Mouse (Mus musculus): Measurements from ENCODE around the gene Ism1. TPM values are rescaled to one million over a fixed set of nuclear protein-coding genes. Genes with fewer than 3 reads are reported as not detected.

The Ism1 gene
- 0.98 and 1.3 TPM in 2 replicates for polyA plus RNA-seq (2014; fragmentation: Nextera tagmentation; extraction: Ambion mirVana)

- Histone ChIP-seq H3K4me1 (replicated peaks; ENCODE audit: control insufficient read depth, insufficient read depth, low read length) (peaks cover 14% of the 10 kb centered on the region; the same call in 1 of the 2 replicates), H3K9ac (peak within 1 kb of the TSS; percentile 88), H3K4me2 (replicated peaks) (peak within 1 kb of the TSS; percentile 100), H3K36me3 (replicated peaks; ENCODE audit: control insufficient read depth, insufficient read depth) (no peaks in the 10 kb centered on the region), H3K27me3 (ENCODE audit: control insufficient read depth, insufficient read depth, low read length) (peaks cover 20% of the 10 kb centered on the region; the same call in 1 of the 2 replicates), H3K9me3 (ENCODE audit: control insufficient read depth, low read length) (no peaks in the 10 kb centered on the region), H3K27ac (peak within 1 kb of the TSS; percentile 82), H3K4me3 (replicated peaks; ENCODE audit: low read length) (peak within 1 kb of the TSS; percentile 99)
- peak; percentile 57 for ATAC-seq (ENCODE audit: low FRiP score)
- no peak for DNase-seq (ENCODE audit: low spot score)
- WGBS, result 0% methylated on average over 26 of the region's 39 CpGs
Observed at GRCm38 (mm10) chr2:139677809-139678274, at the start of gene Ism1. TSS of gene Ism1 (plus strand) at chr2:139678178.

DNA sequence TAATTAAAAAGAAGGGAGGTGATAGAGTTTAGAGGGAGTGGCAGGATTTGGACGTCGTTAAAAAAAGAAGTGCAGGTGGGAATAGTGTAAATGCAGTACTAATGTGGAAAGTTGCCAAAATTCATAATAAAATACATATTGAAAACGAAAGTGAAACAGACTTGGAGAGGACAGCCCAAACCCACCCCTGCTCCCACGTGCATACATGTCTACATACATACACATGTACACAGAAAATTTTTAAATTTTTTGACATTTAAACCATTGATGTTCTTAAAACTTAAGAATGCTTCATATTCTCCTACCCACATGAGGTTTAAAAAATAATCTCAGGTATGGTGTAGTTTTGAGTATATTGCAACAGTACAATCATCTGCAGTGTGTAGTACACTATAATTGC, 49.2 kb upstream of the Ism1 start:
- Histone ChIP-seq H3K27me3 (ENCODE audit: control insufficient read depth, insufficient read depth, low read length) (no peaks in the 10 kb centered on the region), H3K4me1 (replicated peaks; ENCODE audit: control insufficient read depth, insufficient read depth, low read length) (no peaks in the 10 kb centered on the region), H3K36me3 (replicated peaks; ENCODE audit: control insufficient read depth, insufficient read depth) (no peaks in the 10 kb centered on the region), H3K9me3 (ENCODE audit: control insufficient read depth, low read length) (no peaks in the 10 kb centered on the region), H3K4me3 (replicated peaks; ENCODE audit: low read length) (no peak overlapping the region), H3K4me2 (replicated peaks) (no peak overlapping the region), H3K27ac (no peak overlapping the region), H3K9ac (no peak overlapping the region)
- ATAC-seq (ENCODE audit: low FRiP score) (no peak), DNase-seq (ENCODE audit: low spot score) (no peak)
- WGBS, result 92% methylated on average over 4 of the region's 4 CpGs

- Histone ChIP-seq H3K4me2 (replicated peaks) (no peak overlapping the region), H3K9ac (no peak overlapping the region), H3K4me3 (replicated peaks; ENCODE audit: low read length) (no peak overlapping the region), H3K36me3 (replicated peaks; ENCODE audit: control insufficient read depth, insufficient read depth) (no peaks in the 10 kb centered on the region), H3K4me1 (replicated peaks; ENCODE audit: control insufficient read depth, insufficient read depth, low read length) (no peaks in the 10 kb centered on the region), H3K27me3 (ENCODE audit: control insufficient read depth, insufficient read depth, low read length) (no peaks in the 10 kb centered on the region), H3K9me3 (ENCODE audit: control insufficient read depth, low read length) (no peaks in the 10 kb centered on the region), H3K27ac (no peak overlapping the region)
- 76% methylated on average over 3 of the region's 3 CpGs for WGBS
- ATAC-seq (ENCODE audit: low FRiP score) (no peak), DNase-seq (ENCODE audit: low spot score) (no peak)
Observed at GRCm38 (mm10) chr2:139629653-139630052, 48.3 kb upstream of the Ism1 start.

- Histone ChIP-seq H3K4me1 (replicated peaks; ENCODE audit: control insufficient read depth, insufficient read depth, low read length) (no peaks in the 10 kb centered on the region), H3K27ac (no peak overlapping the region), H3K9ac (no peak overlapping the region), H3K27me3 (ENCODE audit: control insufficient read depth, insufficient read depth, low read length) (no peaks in the 10 kb centered on the region), H3K36me3 (replicated peaks; ENCODE audit: control insufficient read depth, insufficient read depth) (no peaks in the 10 kb centered on the region), H3K9me3 (ENCODE audit: control insufficient read depth, low read length) (no peaks in the 10 kb centered on the region), H3K4me2 (replicated peaks) (no peak overlapping the region), H3K4me3 (replicated peaks; ENCODE audit: low read length) (no peak overlapping the region)
- ATAC-seq (ENCODE audit: low FRiP score) (no peak), DNase-seq (ENCODE audit: low spot score) (no peak)
- 88% methylated on average over 4 of the region's 4 CpGs for WGBS
Observed at GRCm38 (mm10) chr2:139634506-139634905, 43.5 kb upstream of the Ism1 start.

DNA sequence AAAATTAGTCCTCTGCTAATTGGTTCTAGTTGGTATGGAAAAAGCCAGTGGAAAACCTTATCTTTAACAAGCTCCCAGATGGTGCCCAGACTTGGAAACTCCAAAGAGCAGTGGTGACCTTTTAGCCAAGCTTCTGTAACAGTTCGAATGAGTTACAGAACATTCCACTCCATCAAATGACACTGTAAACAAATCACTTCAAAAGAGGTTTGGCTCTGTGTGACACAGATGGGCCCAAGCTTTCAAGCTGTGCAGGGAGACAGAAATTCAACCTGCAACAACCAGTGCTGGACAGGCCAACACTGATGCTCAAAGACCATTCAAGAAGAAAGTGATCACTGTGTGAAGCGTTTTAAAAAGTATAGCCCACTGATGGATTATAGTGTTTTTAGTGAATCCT, 40.1 kb upstream of the Ism1 start:
- DNase-seq (ENCODE audit: low spot score), result no peak
- ATAC-seq (ENCODE audit: low FRiP score), result no peak

DNA sequence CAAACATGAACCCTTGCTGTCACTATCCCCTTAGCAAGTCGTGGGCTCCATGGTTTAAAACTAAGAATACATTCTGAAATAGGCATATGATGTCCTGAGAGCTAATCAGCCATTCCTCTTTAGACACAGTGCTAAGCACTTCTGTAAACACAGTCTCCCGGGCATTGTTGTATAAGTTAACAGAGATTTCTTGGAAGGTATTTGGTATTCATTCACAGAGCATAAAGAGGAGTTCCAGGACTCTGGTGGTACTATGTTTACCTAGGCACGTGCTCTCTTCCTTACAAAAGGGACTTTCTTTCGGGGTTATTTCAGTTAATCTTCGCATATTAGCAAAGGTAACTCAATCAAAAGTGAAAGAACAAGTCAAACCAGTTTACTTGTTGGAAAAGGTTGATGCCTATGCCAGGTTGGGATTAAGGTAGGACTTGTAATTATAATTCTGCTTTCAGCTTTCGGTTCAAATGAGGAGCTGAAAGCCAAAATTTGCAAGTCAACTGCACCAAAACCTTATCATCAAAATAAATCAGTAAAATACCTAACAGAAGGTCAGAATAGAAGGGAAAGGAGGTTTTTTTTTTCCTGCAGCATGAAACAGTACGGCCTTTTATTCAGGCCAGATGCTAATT, 36.1 kb upstream of the Ism1 start:
- H3K36me3 ChIP-seq (replicated peaks; ENCODE audit: control insufficient read depth, insufficient read depth), result no peaks in the 10 kb centered on the region
- H3K9ac ChIP-seq, result no peak overlapping the region
- ATAC-seq (ENCODE audit: low FRiP score), result no peak
- H3K9me3 ChIP-seq (ENCODE audit: control insufficient read depth, low read length), result no peaks in the 10 kb centered on the region
- H3K27ac ChIP-seq, result no peak overlapping the region
- WGBS, result 52% methylated on average over 7 of the region's 7 CpGs
- H3K4me2 ChIP-seq (replicated peaks), result no peak overlapping the region
- no peaks in the 10 kb centered on the region for H3K4me1 ChIP-seq (replicated peaks; ENCODE audit: control insufficient read depth, insufficient read depth, low read length)
- H3K27me3 ChIP-seq (ENCODE audit: control insufficient read depth, insufficient read depth, low read length), result no peaks in the 10 kb centered on the region
- no peak overlapping the region for H3K4me3 ChIP-seq (replicated peaks; ENCODE audit: low read length)
- DNase-seq (ENCODE audit: low spot score), result no peak

More for the DNA sequence above, 40.1 kb upstream of the Ism1 start:
- Histone ChIP-seq H3K9ac (no peak overlapping the region), H3K4me2 (replicated peaks) (no peak overlapping the region), H3K27me3 (ENCODE audit: control insufficient read depth, insufficient read depth, low read length) (no peaks in the 10 kb centered on the region), H3K9me3 (ENCODE audit: control insufficient read depth, low read length) (no peaks in the 10 kb centered on the region), H3K4me3 (replicated peaks; ENCODE audit: low read length) (no peak overlapping the region), H3K4me1 (replicated peaks; ENCODE audit: control insufficient read depth, insufficient read depth, low read length) (no peaks in the 10 kb centered on the region), H3K27ac (no peak overlapping the region), H3K36me3 (replicated peaks; ENCODE audit: control insufficient read depth, insufficient read depth) (no peaks in the 10 kb centered on the region)
- 53% methylated on average over 2 of the region's 2 CpGs for WGBS

GRCm38 (mm10) chr2:139649518-139649917, 28.5 kb upstream of the Ism1 start:
- no peak overlapping the region for H3K9ac ChIP-seq
- no peaks in the 10 kb centered on the region for H3K27me3 ChIP-seq (ENCODE audit: control insufficient read depth, insufficient read depth, low read length)
- no peaks in the 10 kb centered on the region for H3K9me3 ChIP-seq (ENCODE audit: control insufficient read depth, low read length)
- no peak overlapping the region for H3K4me2 ChIP-seq (replicated peaks)
- ATAC-seq (ENCODE audit: low FRiP score), result peak; percentile 83
- peak; percentile 36 for DNase-seq (ENCODE audit: low spot score)
- H3K4me3 ChIP-seq (replicated peaks; ENCODE audit: low read length), result no peak overlapping the region
- no peaks in the 10 kb centered on the region for H3K36me3 ChIP-seq (replicated peaks; ENCODE audit: control insufficient read depth, insufficient read depth)
- H3K4me1 ChIP-seq (replicated peaks; ENCODE audit: control insufficient read depth, insufficient read depth, low read length), result 0 out of 2 replicates have a peak, but pooled peaks cover 3% of the 10 kb centered on the region
- 79% methylated on average over 3 of the region's 3 CpGs for WGBS
- peak overlapping the region; percentile 44 for H3K27ac ChIP-seq

DNA sequence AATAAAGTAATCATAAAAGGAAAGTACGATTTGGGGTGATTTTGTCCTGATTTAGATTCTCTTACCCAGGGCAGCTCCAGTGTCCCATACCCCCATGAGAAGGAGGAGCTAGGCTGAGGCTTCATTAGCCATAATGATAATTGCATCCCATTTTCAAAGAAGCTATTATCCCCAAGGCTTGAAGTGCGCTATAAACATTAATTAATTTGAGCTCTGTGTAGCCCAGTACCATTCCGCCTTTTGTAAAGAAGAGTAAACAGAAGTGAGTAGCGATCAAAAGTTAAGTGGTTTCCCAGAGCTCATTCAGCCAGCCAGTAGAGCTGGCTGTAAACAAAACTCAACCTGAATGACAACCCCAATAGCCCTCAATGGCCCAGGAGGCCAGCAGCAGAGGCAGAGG, 21.2 kb upstream of the Ism1 start:
- H3K36me3 ChIP-seq (replicated peaks; ENCODE audit: control insufficient read depth, insufficient read depth), result no peaks in the 10 kb centered on the region
- H3K4me1 ChIP-seq (replicated peaks; ENCODE audit: control insufficient read depth, insufficient read depth, low read length), result 0 out of 2 replicates have a peak, but pooled peaks cover 10% of the 10 kb centered on the region
- WGBS, result 55% methylated on average over 4 of the region's 4 CpGs
- H3K27me3 ChIP-seq (ENCODE audit: control insufficient read depth, insufficient read depth, low read length), result no peaks in the 10 kb centered on the region
- H3K4me3 ChIP-seq (replicated peaks; ENCODE audit: low read length), result no peak overlapping the region
- H3K9ac ChIP-seq, result no peak overlapping the region
- DNase-seq (ENCODE audit: low spot score) (no peak), ATAC-seq (ENCODE audit: low FRiP score) (peak; percentile 76; the same call in 1 of the 2 replicates)
- H3K27ac ChIP-seq, result no peak overlapping the region
- no peaks in the 10 kb centered on the region for H3K9me3 ChIP-seq (ENCODE audit: control insufficient read depth, low read length)
- no peak overlapping the region for H3K4me2 ChIP-seq (replicated peaks)

DNA sequence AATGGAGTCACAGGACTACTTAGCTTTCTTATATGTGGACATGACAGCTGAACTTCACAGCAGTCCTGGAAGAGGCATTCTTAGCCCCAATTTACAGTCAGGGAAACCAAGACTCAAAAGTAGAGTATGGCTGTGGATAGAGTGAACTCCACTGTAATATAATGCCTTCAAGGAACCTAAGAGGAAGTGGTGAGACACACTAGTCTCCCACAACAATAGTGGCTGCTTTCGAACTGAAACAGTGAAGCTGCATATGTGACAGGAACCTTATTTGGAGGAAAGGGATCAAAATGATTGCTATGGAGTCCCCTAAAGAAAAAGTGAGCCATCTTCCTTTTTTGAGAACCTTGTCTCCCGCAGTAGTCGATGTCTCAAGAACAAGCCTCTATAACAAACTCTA, 6.1 kb upstream of the Ism1 start:
- Histone ChIP-seq H3K27me3 (ENCODE audit: control insufficient read depth, insufficient read depth, low read length) (peaks cover 12% of the 10 kb centered on the region; the same call in 1 of the 2 replicates), H3K4me1 (replicated peaks; ENCODE audit: control insufficient read depth, insufficient read depth, low read length) (peaks cover 8% of the 10 kb centered on the region; the same call in 1 of the 2 replicates), H3K9ac (no peak overlapping the region), H3K4me2 (replicated peaks) (no peak overlapping the region), H3K4me3 (replicated peaks; ENCODE audit: low read length) (no peak overlapping the region), H3K9me3 (ENCODE audit: control insufficient read depth, low read length) (no peaks in the 10 kb centered on the region), H3K27ac (no peak overlapping the region), H3K36me3 (replicated peaks; ENCODE audit: control insufficient read depth, insufficient read depth) (no peaks in the 10 kb centered on the region)
- DNase-seq (ENCODE audit: low spot score), result no peak
- ATAC-seq (ENCODE audit: low FRiP score), result no peak
- WGBS, result 88% methylated on average over 3 of the region's 3 CpGs
